Mouse (Mus musculus) skeletal muscle tissue, adult 2 months (tissue): ENCODE results near the gene Olfr447.
A peak's percentile ranks its signal among the peaks of the same experiment; 100 is the strongest.

Source experiments
- DNase-seq: peaks from one replicate; pipeline ENCODE4 v3.0.0-alpha.2; 2012; ENCODE audit warnings: low read depth, low spot score

The Olfr447 gene

GRCm38 (mm10) chr6:42908578-42908977 is at the start of gene Olfr447:
Gene Olfr447 (plus strand): TSS chr6:42908878.
- no peak for DNase-seq

- peak; percentile 13 for DNase-seq
These were observed 48.4 kb upstream of the Olfr447 start for GRCm38 (mm10) chr6:42860222-42860819.

DNA sequence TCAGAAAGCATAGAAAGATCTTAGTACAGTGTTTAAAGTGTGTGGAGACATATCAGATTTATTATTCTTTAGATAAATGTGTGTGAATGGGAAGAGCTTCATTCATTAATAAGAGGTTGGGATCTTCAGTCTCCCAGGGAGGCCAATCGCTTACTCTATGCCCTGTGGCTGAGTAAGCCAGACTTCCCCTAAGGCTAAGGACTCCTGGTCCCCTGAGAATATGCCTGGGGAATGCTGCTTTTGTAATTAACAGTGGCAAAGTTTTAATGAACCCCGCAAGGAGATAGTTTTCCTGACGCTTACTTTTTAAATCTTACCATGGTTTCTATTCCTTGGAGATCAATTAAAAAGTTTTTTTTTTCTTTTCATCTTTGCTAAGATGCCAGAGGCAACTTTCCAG is 39.0 kb upstream of the Olfr447 start:
- no peak for DNase-seq

DNA sequence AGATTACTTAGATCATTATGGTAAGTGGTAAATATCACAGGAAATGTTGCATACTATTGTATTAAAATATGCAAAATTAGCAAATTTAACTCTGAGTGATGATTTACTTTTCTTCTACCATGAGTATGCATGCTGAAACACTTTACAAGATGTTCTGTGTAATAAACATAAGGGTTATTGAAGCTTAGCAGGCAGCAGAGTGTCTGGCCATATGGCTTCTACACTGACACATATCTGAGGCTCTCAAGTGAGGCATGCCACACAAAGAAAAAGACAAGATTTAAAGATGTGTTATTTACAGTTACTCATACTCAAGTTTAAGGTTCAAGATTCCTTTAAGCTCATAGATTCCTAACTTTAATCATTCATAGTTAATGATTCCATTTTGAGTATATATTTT is 32.4 kb upstream of the Olfr447 start:
- DNase-seq, result no peak

- no peak for DNase-seq
These were observed 18.5 kb upstream of the Olfr447 start, which contains the start of gene Olfr448 for GRCm38 (mm10) chr6:42890141-42890540. Gene Olfr448 (plus strand): TSS chr6:42890441.

GRCm38 (mm10) chr6:42900345-42900744 is 8.3 kb upstream of the Olfr447 start:
- no peak for DNase-seq

DNA sequence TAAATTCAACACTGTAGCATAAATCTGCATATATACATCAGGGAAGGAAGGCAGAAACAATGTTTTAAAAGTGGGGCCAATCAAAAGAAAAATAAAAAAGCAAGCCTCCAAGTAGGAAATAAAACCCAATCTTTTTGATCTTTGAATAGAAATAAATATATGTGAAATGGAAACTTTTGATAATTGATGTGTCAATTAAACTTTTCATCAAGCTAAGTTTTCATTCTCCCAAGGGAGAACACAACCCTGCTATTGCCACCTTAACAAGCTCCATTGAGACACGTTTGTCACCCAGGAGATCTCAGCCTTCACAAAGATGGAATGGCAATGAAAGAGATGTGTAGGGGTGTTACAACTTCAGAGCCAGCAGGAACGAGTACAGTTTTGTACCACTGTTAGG is 12.4 kb downstream of the Olfr447 start, which contains the start of gene Olfr446:
TSS of gene Olfr446 (plus strand) at position 301 of the 400 bp plus-strand sequence.
- no peak for DNase-seq

DNA sequence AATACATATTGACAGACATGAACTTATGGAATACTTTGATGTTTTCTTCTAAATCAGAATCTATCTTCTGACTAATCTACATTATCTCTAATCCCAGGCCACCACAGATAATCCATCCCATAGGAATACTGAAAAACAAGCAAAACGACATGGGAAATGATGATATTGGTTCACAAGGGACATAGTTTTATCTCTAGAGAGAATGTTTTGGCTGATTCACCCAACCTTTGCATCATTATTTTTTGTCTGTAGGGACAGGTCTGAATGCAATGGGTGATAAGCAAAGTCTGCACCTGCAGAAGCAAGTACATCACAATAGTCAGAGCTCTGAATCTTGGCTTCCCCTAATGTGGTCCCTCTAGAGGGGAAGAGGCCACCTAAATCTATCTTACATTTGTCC is 40.1 kb downstream of the Olfr447 start, which contains the start of gene Olfr444:
TSS of gene Olfr444 (plus strand) at position 301 of the 400 bp plus-strand sequence.
- no peak for DNase-seq
